Mouse (Mus musculus) cerebellum, adult 2 months (tissue): ENCODE measurements at regions not wholly inside any gene's neighbourhood (a gene's known extent, or its start where the extent isn't known, plus 50 kb on each side); places are given as distances from the start of the nearest gene placed in this dataset.

ENCODE experiments used
- CTCF ChIP-seq: fragments of 200-500 bp; IDR thresholded peaks from 2 replicates; pipeline ENCODE4 v1.5.1; 2011; ENCODE audit warnings: low read depth, mild to moderate bottlenecking, control low read depth, low read length, moderate library complexity, borderline replicate concordance; ENCODE audit not compliant: insufficient read depth
- POLR2A ChIP-seq: fragments of 200-500 bp; IDR thresholded peaks from 2 replicates; pipeline ENCODE4 v1.6.1; 2011; ENCODE audit warnings: low read length, control low read depth, borderline replicate concordance; ENCODE audit not compliant: insufficient read depth

GRCm38 (mm10) chr7:83230496-83231325 lies 354.0 kb upstream of the Tmc3 start:
- TF ChIP-seq POLR2A (no peak), CTCF (no peak)
